Mouse (Mus musculus) neural tube, embryonic 10.5 days (tissue): ENCODE measurements around the gene Gm20479.

Experiments used
- DNase-seq: peaks from one replicate; pipeline ENCODE4 v3.0.0-alpha.2; 2017; ENCODE audit warnings: low spot score; ENCODE audit errors: extremely low spot score

Gm20479 gene

GRCm38 (mm10) chr7:27335011-27335720, 22.1 kb downstream of the Gm20479 start:
- DNase-seq: no peak

- peak; percentile 46 for DNase-seq
Observed at GRCm38 (mm10) chr7:27334405-27334911, 22.8 kb downstream of the Gm20479 start.

DNA sequence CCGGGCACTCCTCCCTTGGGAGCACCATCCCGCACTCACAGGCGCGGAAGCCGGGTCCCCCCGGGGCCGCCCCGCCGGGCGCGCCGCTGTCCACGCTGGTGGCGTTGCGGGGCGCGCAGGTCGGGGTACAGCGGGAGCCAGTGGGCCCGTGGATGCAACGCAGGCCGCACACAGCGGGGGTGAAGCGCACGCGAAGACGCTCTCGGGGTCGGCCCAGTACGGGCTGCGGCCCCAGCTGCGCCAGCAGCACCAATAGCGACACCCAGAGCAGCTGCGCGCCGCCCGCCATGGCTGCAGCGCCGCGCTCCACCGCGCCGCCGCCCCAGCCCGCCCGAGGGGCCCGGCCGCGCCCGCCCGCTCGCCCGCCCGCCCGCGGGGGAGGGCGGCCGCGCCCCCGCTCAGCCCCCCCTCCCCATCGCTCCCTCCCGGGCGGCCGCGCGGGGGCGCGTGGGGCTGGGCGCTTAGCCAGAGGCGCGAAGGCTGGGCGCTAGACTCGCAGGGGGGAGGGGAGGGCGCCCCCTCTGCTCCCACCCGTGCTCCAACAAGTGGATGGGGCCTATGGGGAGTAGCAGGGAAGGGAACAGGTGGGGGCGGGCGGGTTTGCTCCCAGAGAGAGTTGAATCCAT, 23.8 kb downstream of the Gm20479 start:
- DNase-seq: no peak

DNA sequence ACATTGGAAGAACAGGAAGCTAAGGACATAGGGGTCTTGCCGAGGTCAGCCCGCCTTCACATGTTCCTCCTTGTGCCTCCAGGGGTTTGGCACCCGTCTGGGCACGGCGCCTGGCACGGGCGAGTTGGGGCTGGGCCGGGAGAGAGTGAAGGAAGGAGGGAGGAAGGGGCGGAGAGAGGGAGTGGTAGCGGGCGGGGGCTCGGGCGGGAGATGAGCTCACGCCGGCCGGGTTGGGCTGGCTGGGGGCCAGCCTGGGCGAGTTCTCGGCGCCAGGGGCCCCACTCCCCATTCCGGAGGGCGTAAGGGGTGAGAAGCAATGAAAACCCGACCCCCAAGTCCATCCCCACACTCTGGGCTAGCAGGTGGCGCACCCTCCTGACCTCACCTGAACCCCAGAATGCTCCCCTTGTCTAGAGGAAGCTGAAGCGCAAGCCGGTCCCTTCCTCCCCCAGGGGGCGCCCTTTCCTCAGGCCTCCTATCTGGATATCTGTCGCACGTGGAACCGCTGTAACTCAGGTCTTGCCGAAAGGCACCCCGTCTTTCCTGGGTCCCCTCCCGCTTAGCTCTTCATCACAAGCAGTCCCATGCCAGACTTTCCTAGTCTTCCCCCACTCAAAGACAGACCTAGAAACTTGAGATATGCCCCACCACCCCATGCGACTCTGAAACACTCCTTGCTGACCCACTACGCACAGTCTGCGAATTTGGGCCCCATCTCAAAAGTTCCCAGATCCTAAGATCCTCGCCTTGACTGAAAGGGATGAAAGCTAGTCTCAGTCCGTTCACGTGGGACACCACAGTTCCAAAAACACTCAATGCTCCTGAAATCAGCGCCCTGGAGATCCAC, 24.6 kb downstream of the Gm20479 start:
- DNase-seq: peak; percentile 79

DNA sequence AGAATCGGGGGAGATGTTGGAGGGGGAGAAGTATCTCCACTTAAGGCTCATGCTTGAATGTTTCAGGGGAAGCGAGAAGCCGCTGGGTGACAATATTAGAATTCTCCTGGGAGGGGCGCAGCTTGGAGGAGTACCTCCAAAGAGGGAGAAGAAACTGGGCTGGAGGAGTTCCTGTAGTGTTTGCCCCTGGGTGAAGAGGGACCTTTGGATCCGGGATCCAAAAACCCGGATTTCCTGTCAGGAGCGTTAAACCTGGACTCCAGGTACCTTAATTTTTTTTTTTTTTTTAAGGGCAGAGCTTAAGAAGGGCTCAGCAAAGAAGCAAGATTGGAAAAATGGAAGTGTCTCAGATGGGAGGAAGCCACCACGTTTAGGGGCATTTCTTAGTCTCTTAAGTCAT, 25.4 kb downstream of the Gm20479 start:
- DNase-seq: no peak

GRCm38 (mm10) chr7:27331541-27331851, 25.7 kb downstream of the Gm20479 start:
- no peak for DNase-seq

DNA sequence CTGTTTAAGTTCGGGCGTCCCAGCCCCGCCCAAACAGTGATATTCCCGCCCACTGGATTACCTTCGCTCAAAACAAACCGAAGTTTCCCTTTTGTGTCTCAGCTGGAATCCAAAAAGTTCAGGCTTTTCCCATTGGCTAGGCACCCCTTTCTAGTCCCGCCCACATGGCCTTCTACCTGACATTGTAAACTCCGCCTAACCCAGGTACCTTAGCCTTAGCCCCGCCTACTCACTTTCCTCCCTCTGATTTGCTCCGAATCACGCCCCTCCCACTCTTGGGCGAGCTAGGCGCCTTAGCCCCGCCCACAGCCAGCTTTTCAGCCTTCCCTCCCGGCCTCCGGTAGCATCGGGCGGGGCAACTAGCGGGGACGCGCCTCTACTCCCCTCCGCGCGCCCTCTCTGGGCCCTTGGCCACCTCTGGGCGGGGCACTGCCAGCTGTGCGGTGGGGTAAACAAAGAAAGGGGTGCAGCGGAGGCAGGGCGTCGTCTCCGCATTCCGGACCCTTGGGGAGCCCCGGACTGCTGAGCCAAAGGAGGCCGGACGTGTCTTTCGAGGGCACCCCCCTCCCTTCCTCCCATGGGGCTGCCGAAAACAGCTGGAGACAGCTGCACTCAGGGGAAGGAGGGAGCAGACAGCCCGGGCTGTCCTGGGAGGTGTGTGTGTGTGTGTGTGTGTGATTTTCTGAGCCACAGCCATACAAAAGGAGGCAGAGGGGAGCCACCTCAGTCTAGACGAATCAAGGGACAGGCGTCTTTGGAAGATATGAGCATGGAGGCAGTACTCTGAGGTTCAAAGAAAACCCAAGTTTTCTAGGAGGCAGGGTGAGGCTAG, 26.3 kb downstream of the Gm20479 start:
- DNase-seq: peak; percentile 76

GRCm38 (mm10) chr7:27329981-27330380, 27.2 kb downstream of the Gm20479 start:
- no peak for DNase-seq

DNA sequence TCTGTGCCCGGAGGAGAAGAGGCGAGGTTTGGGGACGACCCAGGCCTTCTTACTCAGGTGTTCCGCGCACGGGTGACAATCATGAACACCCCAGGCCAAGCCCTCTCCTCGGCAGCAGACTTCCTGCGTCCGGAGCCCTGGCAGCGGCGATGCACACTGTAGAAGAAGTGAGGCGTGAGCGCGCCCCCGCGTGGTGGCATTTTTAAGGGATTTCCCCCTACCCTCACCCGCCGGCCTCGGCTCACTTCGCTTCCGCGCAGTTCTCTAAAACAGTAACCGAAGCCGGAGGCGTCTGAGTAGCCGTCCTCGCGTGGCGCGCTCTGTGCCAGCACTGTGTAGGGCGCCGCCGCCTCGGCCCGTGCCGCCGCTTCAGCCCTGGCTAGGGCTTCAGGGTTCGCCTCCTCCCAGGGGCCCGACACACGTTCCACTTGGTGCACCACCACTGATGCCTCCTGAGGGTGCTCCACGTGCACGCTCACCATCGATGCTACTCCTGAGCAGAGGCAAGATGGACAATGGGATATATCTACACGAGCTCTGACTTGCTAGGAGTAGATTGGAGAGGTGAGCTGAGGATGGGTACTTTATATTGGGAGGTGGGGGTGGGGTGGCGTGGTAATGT, 27.8 kb downstream of the Gm20479 start:
- peak; percentile 82 for DNase-seq

- DNase-seq: no peak
Observed at GRCm38 (mm10) chr7:27328648-27329047, 28.6 kb downstream of the Gm20479 start.

DNA sequence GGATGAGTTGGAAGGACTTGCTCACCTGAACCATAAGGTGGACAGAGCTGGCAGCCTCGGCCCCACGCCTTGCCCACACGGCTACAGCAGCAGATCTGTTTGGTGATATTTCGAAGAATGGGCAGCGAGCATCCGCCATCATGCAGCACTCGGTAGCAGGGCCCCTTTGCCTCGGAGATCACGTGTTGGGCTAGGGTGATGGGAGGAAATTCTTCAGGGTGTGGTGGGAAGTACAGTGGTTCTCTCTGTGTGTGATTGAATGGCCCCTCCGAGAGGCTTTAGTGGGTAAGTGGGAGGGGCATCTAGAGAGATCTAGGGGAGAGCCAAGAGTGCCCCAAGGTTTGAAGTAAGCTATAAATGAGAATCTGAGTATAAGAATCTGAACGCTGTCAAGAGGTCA, 29.1 kb downstream of the Gm20479 start:
- DNase-seq: no peak

DNA sequence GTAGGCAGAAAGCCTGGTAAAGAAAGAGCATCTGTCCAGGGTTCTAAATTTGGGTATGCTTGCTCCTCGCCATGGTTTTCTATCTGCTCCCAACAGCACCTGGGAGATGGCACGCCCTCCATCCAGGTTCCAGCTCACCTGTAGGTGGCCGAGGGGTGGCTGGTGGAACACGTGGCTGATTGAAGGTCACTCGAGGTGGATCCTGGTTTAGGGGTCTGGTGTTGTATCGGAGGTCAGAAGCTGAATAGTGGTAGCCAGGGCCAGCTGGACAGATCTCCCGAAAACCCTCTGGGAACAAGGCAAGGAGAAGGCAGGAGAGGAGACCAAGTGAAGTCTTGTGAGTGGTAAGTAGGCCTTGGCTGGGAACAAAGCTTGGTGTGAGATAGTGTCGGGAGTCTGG, 29.7 kb downstream of the Gm20479 start:
- no peak for DNase-seq

DNA sequence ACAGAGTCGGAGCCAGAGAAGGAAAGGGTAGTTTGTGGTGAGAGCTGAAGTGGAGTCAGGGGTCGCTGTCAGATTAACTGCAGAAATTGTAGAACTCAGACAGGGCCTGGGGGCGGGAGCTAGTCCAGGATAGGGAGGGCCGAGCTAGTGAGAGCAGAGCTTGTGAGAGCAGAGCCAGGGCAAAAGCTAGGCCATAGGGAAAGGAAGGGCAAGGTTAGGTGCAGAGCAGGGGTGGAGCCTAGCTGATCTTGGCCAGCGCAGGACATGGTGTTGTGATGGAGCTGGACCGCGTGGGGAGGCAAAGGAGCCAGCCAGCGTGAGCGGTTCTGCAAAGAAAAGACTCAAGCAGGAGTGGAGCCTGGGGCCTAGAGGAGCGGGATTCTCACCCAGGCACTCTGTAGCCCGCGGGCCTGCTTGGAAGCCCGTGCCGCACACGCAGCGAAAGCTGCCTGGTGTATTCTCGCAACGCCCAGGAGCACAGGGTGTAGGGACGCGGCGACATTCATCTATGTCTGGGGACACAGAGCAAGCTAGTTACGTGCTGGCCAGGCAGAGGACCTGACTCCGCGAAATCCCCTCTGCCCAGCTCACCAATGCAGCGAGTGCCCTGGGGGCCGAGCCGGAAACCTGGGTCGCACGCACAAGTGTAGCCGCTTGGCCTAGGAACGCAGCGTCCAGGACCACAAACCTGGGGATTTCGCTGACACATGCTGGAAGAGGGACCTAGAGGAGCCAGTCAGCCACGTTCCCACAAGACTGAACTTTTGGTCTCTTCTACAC, 30.9 kb downstream of the Gm20479 start:
- DNase-seq: no peak

DNA sequence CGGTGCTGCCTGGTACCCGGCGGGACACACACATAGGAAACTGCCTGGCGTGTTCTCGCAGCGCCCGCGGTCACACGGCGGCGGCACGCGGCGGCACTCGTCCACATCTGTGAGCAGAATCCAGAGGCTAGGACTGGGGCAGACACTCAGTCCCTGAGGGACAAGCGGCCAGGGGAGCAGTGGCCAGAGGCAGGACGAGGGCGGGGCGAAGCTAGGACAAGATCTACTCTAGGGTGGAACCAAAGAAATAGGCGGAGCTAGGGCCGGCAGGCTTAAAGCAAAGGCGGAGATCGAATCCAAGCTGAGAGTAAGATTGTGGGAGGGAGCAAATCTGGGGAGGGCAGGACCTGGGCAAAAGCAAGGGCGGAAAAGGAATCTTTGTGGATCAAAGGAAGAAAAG, 31.5 kb downstream of the Gm20479 start:
- peak; percentile 56 for DNase-seq

- DNase-seq: no peak
Observed at GRCm38 (mm10) chr7:27324928-27325327, 32.3 kb downstream of the Gm20479 start.

DNA sequence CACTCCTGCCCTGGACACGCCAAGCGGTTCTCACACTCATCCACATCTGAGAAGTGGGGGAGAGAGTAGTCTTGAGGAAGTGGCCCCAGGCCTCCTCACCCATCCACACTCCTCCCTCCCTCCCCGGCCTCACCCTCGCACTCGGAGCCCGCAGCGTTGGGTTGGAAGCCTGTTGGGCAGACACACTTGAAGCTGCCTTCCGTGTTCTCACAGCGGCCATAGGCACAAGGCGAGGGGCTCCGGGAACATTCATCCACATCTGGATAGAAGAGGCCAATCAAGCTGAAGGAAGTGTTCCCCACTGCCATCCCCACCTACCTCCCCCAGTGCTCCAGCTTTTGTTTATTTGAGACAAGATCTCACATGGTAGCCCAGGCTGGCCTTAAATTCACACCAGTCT, 33.1 kb downstream of the Gm20479 start:
- DNase-seq: no peak

DNA sequence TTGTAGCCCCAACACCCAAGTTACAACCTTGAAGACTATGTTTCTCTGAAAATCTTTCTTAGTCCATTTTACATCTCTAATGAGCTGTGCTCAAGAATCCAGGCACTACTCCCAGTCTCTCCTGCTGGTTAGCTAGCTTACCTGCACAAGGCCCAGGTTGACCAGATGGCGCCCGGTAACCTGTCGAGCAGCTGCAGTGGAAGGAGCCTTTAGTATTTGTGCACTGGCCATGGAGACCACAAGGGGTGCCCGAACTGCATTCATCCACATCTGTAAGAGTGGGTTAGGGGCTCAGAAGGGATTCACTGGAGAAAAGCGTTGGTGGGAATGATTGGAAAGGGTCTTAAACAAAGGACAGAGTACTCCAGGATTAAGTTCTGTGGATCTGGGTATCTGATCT, 34.2 kb downstream of the Gm20479 start:
- no peak for DNase-seq

GRCm38 (mm10) chr7:27322291-27322690, 34.9 kb downstream of the Gm20479 start:
- DNase-seq: no peak

DNA sequence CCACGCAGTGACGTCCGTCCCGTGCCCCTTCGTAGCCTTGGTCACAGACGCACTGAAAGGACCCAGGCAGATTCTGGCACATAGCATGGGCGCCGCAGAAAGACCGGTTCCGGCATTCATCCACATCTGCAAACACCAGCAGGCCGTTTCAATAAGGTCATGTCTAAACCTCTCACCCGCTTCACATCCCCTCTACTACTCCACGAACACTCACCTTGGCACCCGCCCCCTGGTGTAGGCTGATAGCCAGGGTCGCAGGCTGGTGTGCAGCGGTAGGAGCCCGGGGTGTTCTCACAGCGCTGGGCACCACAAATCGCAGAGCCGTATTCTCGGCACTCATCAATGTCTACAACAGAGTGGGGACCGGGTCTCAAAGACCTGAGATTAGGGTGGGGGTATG, 37.8 kb downstream of the Gm20479 start:
- no peak for DNase-seq

DNA sequence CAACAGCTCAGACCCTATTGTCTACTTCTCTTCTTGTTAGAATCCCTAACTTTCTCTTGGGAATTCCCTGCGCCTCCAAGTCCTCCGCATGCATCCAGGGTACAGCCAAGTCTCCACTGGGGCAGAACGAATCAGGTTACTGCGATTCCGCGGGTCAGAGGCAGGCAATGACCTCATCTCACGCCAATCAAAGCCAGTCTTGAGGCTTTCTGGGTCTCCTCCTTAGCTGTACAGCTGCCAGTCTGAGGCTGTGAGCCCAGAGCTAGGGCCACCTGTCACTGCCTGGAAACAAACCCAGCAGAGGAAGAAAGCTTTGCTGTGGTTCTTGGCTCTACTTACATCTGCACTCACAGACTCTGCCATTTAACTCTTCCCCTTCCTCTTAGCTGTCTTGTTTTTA, 41.3 kb downstream of the Gm20479 start:
- no peak for DNase-seq
